Mouse (Mus musculus) C2C12 (cell line): ENCODE measurements at regions not wholly inside any gene's neighbourhood (a gene's known extent, or its start where the extent isn't known, plus 50 kb on each side); places are given as distances from the start of the nearest gene placed in this dataset.

Source experiments
- H3K27me3 ChIP-seq: one replicate; pipeline ENCODE4 v1.6.1; 2011; ENCODE audit not compliant: control insufficient read depth, insufficient read depth, insufficient read length
- H3K36me3 ChIP-seq: one replicate; pipeline ENCODE4 v1.6.1; 2011; ENCODE audit not compliant: control insufficient read depth, insufficient read depth
- H3K4me3 ChIP-seq: one replicate; pipeline ENCODE4 v1.5.1; 2011; ENCODE audit warnings: mild to moderate bottlenecking, control low read depth; ENCODE audit not compliant: poor library complexity, insufficient read depth, severe bottlenecking
- H3K79me2 ChIP-seq: one replicate; pipeline ENCODE4 v1.6.1; 2011; ENCODE audit not compliant: control insufficient read depth, insufficient read depth
- H3K79me3 ChIP-seq: one replicate; pipeline ENCODE4 v1.6.1; 2011; ENCODE audit warnings: low read depth, control low read depth
- H3ac ChIP-seq: one replicate; pipeline ENCODE3; 2011; ENCODE audit warnings: low read depth; ENCODE audit not compliant: control insufficient read depth, insufficient read length
- CEBPB ChIP-seq: IDR thresholded peaks from one replicate; pipeline ENCODE4 v1.6.1; 2011; ENCODE audit warnings: low read depth, mild to moderate bottlenecking, control low read depth, moderate library complexity
- CTCF ChIP-seq: IDR thresholded peaks from one replicate; pipeline ENCODE4 v1.5.1; 2011; ENCODE audit not compliant: control insufficient read depth, insufficient read depth, insufficient read length
- FOSL1 ChIP-seq: IDR thresholded peaks from one replicate; pipeline ENCODE4 v1.8.0; 2011; ENCODE audit warnings: mild to moderate bottlenecking, low read length; ENCODE audit not compliant: poor library complexity, insufficient read depth, severe bottlenecking
- MAX ChIP-seq: IDR thresholded peaks from one replicate; pipeline ENCODE4 v1.6.1; 2011; ENCODE audit warnings: mild to moderate bottlenecking, control low read depth
- MYOD1 ChIP-seq: IDR thresholded peaks from one replicate; pipeline ENCODE4 v1.6.1; 2011; ENCODE audit warnings: low read depth; ENCODE audit not compliant: control insufficient read depth, insufficient read length
- MYOG ChIP-seq: IDR thresholded peaks from one replicate; pipeline ENCODE4 v1.6.1; 2011; ENCODE audit not compliant: control insufficient read depth, insufficient read length; ENCODE audit errors: extremely low read depth
- USF1 ChIP-seq: IDR thresholded peaks from one replicate; pipeline ENCODE4 v1.6.1; 2011; ENCODE audit warnings: low read depth, mild to moderate bottlenecking, control low read depth, moderate library complexity

GRCm38 (mm10) chr15:16130862-16131261, 597.7 kb upstream of the Cdh9 start:
- Histone ChIP-seq H3K36me3 (no peaks in the 10 kb centered on the region), H3K4me3 (no peak overlapping the region), H3K79me3 (no peaks in the 10 kb centered on the region), H3ac (no peak overlapping the region), H3K79me2 (no peaks in the 10 kb centered on the region), H3K27me3 (no peaks in the 10 kb centered on the region)
- TF ChIP-seq FOSL1 (no peak), CEBPB (no peak), MYOG (no peak), CTCF (no peak), USF1 (no peak), MYOD1 (no peak), MAX (no peak)

- no peaks in the 10 kb centered on the region for H3K36me3 ChIP-seq
- H3K4me3 ChIP-seq = no peak overlapping the region
- TF ChIP-seq MYOG = no peak
- no peak for TF ChIP-seq MAX
- TF ChIP-seq FOSL1 = no peak
- no peak for TF ChIP-seq CTCF
- TF ChIP-seq MYOD1 = no peak
- TF ChIP-seq USF1 = no peak
- no peak for TF ChIP-seq CEBPB
- no peaks in the 10 kb centered on the region for H3K79me2 ChIP-seq
- H3ac ChIP-seq = no peak overlapping the region
- H3K27me3 ChIP-seq = no peaks in the 10 kb centered on the region
- H3K79me3 ChIP-seq = no peaks in the 10 kb centered on the region
These were observed 570.4 kb upstream of the Cdh9 start for GRCm38 (mm10) chr15:16158164-16158563.

GRCm38 (mm10) chr15:16163969-16164368, 564.6 kb upstream of the Cdh9 start:
- H3K79me2 ChIP-seq = no peaks in the 10 kb centered on the region
- H3K27me3 ChIP-seq = no peaks in the 10 kb centered on the region
- no peak overlapping the region for H3ac ChIP-seq
- H3K4me3 ChIP-seq = no peak overlapping the region
- TF ChIP-seq CTCF (no peak), CEBPB (no peak), MYOD1 (no peak), MAX (no peak), FOSL1 (no peak), MYOG (no peak), USF1 (no peak)
- H3K79me3 ChIP-seq = no peaks in the 10 kb centered on the region
- no peaks in the 10 kb centered on the region for H3K36me3 ChIP-seq

GRCm38 (mm10) chr15:16213354-16213753, 515.2 kb upstream of the Cdh9 start:
- Histone ChIP-seq H3ac (no peak overlapping the region), H3K79me3 (no peaks in the 10 kb centered on the region), H3K79me2 (no peaks in the 10 kb centered on the region), H3K4me3 (no peak overlapping the region), H3K27me3 (no peaks in the 10 kb centered on the region), H3K36me3 (no peaks in the 10 kb centered on the region)
- no peak for TF ChIP-seq CEBPB
- no peak for TF ChIP-seq CTCF
- TF ChIP-seq MYOD1 = no peak
- no peak for TF ChIP-seq FOSL1
- TF ChIP-seq USF1 = no peak
- TF ChIP-seq MYOG = no peak
- TF ChIP-seq MAX = no peak

GRCm38 (mm10) chr15:16221648-16222047, 506.9 kb upstream of the Cdh9 start:
- no peaks in the 10 kb centered on the region for H3K27me3 ChIP-seq
- H3K36me3 ChIP-seq = no peaks in the 10 kb centered on the region
- no peaks in the 10 kb centered on the region for H3K79me3 ChIP-seq
- no peak overlapping the region for H3ac ChIP-seq
- H3K4me3 ChIP-seq = no peak overlapping the region
- TF ChIP-seq FOSL1 = no peak
- no peak for TF ChIP-seq USF1
- no peak for TF ChIP-seq MYOD1
- TF ChIP-seq CEBPB = no peak
- TF ChIP-seq MAX = no peak
- no peak for TF ChIP-seq CTCF
- no peak for TF ChIP-seq MYOG
- H3K79me2 ChIP-seq = no peaks in the 10 kb centered on the region

- Histone ChIP-seq H3ac (no peak overlapping the region), H3K79me3 (no peaks in the 10 kb centered on the region), H3K27me3 (no peaks in the 10 kb centered on the region), H3K4me3 (no peak overlapping the region), H3K36me3 (no peaks in the 10 kb centered on the region), H3K79me2 (no peaks in the 10 kb centered on the region)
- no peak for TF ChIP-seq FOSL1
- TF ChIP-seq MYOG = no peak
- TF ChIP-seq USF1 = no peak
- TF ChIP-seq MYOD1 = no peak
- no peak for TF ChIP-seq CTCF
- no peak for TF ChIP-seq MAX
- TF ChIP-seq CEBPB = no peak
These were observed 480.0 kb upstream of the Cdh9 start for GRCm38 (mm10) chr15:16248595-16248994.
